Mouse (Mus musculus) cortical plate, adult 2 months (tissue): ENCODE results near the gene Nxph2. TPM values are rescaled to one million over a fixed set of nuclear protein-coding genes. Genes with fewer than 3 reads are reported as not detected.
A peak's percentile ranks its signal among the peaks of the same experiment; 100 is the strongest.
"Not testable (repeated sequence)": the region's sequence is repeated elsewhere in the genome, so short reads cannot be mapped to it uniquely, and the experiment has no call there.

Experiments used
- H3K27ac ChIP-seq: fragments of 200-500 bp; 2 replicates; pipeline ENCODE4 v1.5.1; 2012; ENCODE audit warnings: low read length, control low read depth, inconsistent platforms; ENCODE audit not compliant: insufficient read depth
- H3K4me1 ChIP-seq: fragments of 200-500 bp; 2 replicates; pipeline ENCODE4 v1.6.1; 2011; ENCODE audit warnings: low read length; ENCODE audit not compliant: control insufficient read depth, insufficient read depth
- H3K4me3 ChIP-seq: fragments of 200-500 bp; 2 replicates; pipeline ENCODE4 v1.5.1; 2011; ENCODE audit warnings: mild to moderate bottlenecking, low read length, control low read depth; ENCODE audit not compliant: insufficient read depth
- CTCF ChIP-seq: fragments of 200-500 bp; IDR thresholded peaks from 2 replicates; pipeline ENCODE4 v1.5.1; 2011; ENCODE audit warnings: mild to moderate bottlenecking, control low read depth, low read length; ENCODE audit not compliant: insufficient read depth; ENCODE audit errors: extremely low read depth
- POLR2A ChIP-seq: fragments of 200-500 bp; IDR thresholded peaks from 2 replicates; pipeline ENCODE4 v1.6.1; 2011; ENCODE audit warnings: mild to moderate bottlenecking, low read length, control low read depth; ENCODE audit not compliant: insufficient read depth; ENCODE audit errors: extremely low read depth
- polyA plus RNA-seq: library from polyadenylated mRNA; depleted of rRNA; stranded (reverse); fragments of >200 nt; gene quantifications from 2 replicates; pipeline ENCODE4 v1.2.3, GENCODE M21; 2012; rRNA removed

The Nxph2 gene
- polyA plus RNA-seq: 1.5 and 1.6 TPM in 2 replicates

- H3K4me1 ChIP-seq: no peaks in the 10 kb centered on the region
- TF ChIP-seq CTCF (no peak), POLR2A (no peak)
- peak within 1 kb of the TSS; percentile 43 for H3K4me3 ChIP-seq
- no peak within 1 kb of the TSS for H3K27ac ChIP-seq
These were observed at the start of gene Nxph2 for GRCm38 (mm10) chr2:23320746-23321585. Gene Nxph2, plus strand, starts transcription at chr2:23321246.

- H3K27ac ChIP-seq, H3K4me3 ChIP-seq, H3K4me1 ChIP-seq: not testable (repeated sequence)
These were observed 30.1 kb upstream of the Nxph2 start for GRCm38 (mm10) chr2:23290991-23291390.

- TF ChIP-seq POLR2A (no peak), CTCF (no peak)
- H3K27ac ChIP-seq: no peak overlapping the region
- no peak overlapping the region for H3K4me3 ChIP-seq
- no peaks in the 10 kb centered on the region for H3K4me1 ChIP-seq
These were observed 6.2 kb upstream of the Nxph2 start for GRCm38 (mm10) chr2:23314869-23315268.

Other genes starting within 250 kb of the Nxph2 start
- 0.45 and 0.48 TPM in 2 replicates for gene Mastl, start 165.2 kb upstream of the Nxph2 start, polyA plus RNA-seq
- 29.3 and 31.4 TPM in 2 replicates for gene Yme1l1, start 164.9 kb upstream of the Nxph2 start, polyA plus RNA-seq
- gene 4931423N10Rik, start 113.8 kb upstream of the Nxph2 start, polyA plus RNA-seq: 0.21 and 0.25 TPM in 2 replicates